ENCODE assay signal across 8 mouse cellular contexts in the genomic region with DNA sequence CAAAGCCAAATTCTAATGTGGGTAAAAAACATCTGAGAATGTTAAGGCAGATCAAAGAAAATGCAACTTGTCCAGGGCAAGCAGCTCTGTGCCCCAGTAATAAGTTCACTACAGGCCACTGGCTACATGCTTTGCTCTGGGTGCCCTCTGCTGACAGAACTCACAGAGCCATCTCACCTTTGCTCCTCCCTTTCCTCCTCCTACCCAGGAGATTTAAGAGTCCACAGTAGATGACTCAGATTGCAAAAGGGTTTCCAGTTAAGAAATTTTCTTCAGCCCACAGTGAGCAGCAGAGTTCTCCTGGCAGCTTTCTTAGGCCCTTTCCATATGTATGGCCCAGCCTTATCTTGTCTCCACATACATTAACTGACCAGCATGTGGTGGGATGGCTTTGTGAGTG.
DNase-seq lines count a peak whose midpoint lies in the region; ATAC-seq and TF ChIP-seq lines count a peak whose summit lies in the region.

No protein-coding gene starts in this region.

- peak; percentile 7; the same call in 1 of the 2 replicates for TF ChIP-seq EP300 in liver, postnatal 0 days (IDR thresholded peaks at IDR 0.05; ENCODE audit: low read depth)

- TF ChIP-seq CTCF in liver, postnatal 0 days (IDR thresholded peaks at IDR 0.05; ENCODE audit: low read depth): peak; percentile 67

- no peak overlapping the region for H3K4me2 ChIP-seq in liver, postnatal 0 days (ENCODE audit: low read depth, low read length)

- peaks cover 4% of the 10 kb centered on the region; the same call in 1 of the 2 replicates for H3K4me1 ChIP-seq in liver, postnatal 0 days (ENCODE audit: insufficient read depth)

- no peak overlapping the region for H3K9ac ChIP-seq in liver, postnatal 0 days (replicated peaks)

- H3K4me3 ChIP-seq in liver, postnatal 0 days (ENCODE audit: low read depth, low read length): no peak overlapping the region

- peak; percentile 71 for ATAC-seq in liver, postnatal 0 days
- ATAC-seq in erythroid progenitor cell, adult 5-6 weeks (replicated peaks; ENCODE audit: low FRiP score, poor library complexity, severe bottlenecking): no peak

- no peaks in the 10 kb centered on the region for H3K9me3 ChIP-seq in liver, postnatal 0 days (ENCODE audit: low read length)

- no peaks in the 10 kb centered on the region for H3K27me3 ChIP-seq in liver, postnatal 0 days (ENCODE audit: insufficient read depth, low read length)

- no peak overlapping the region for H3K27ac ChIP-seq in liver, postnatal 0 days (ENCODE audit: low read depth)

- no peaks in the 10 kb centered on the region for H3K36me3 ChIP-seq in liver, postnatal 0 days (replicated peaks; ENCODE audit: insufficient read depth, low read length)

- DNase-seq in urinary bladder, postnatal 14 days (ENCODE audit: low spot score): peak; percentile 72
- DNase-seq in urinary bladder, postnatal 4 days (ENCODE audit: low spot score in 2 of 2): no peak
- peak; percentile 58 to 72 for DNase-seq in cerebellum, adult 18-20 months
- DNase-seq in heart, postnatal 4 days: peak; percentile 64
- DNase-seq in liver, postnatal 0 days: peak; percentile 34
- DNase-seq in thymus, postnatal 0 days (ENCODE audit: low spot score): no peak
- no peak for DNase-seq in testis, postnatal 10 days (ENCODE audit: low spot score)

Comparison
In these comparisons a context has a peak if more than half of its experiments do, and no peak if none do; other contexts are left out.
1. DNase-seq: peak in urinary bladder, postnatal 14 days (single experiment), cerebellum, adult 18-20 months (2 of 2), heart, postnatal 4 days (single experiment) and liver, postnatal 0 days (single experiment); none in urinary bladder, postnatal 4 days (0 of 2), thymus, postnatal 0 days (single experiment) and testis, postnatal 10 days (single experiment).